Mouse (Mus musculus): ENCODE data around the gene Prtn3. TPM values are rescaled to one million over a fixed set of nuclear protein-coding genes. Genes with fewer than 3 reads are reported as not detected.
A peak's percentile ranks its signal among the peaks of the same experiment; 100 is the strongest.

Gene Prtn3
- polyA plus RNA-seq, 1 experiment, result 3.6 TPM

GRCm38 (mm10) chr10:79854801-79855541, 19.3 kb upstream of the Prtn3 start:
- Histone ChIP-seq H3K4me1 (ENCODE audit: control insufficient read depth, insufficient read depth, low read length) (peaks cover 43% of the 10 kb centered on the region), H3K4me3 (replicated peaks; ENCODE audit: extremely low read depth, low read depth, low read length) (peak overlapping the region; percentile 88)
- under 1% methylated on average over 81 of the region's 83 CpGs for WGBS
- peak; percentile 77 for DNase-seq
- no peak for TF ChIP-seq POLR2A (IDR thresholded peaks at IDR 0.05; ENCODE audit: borderline replicate concordance, extremely low read depth, low read depth, low read length)
- TF ChIP-seq CTCF (IDR thresholded peaks at IDR 0.05; ENCODE audit: insufficient read depth, low read length), result no peak

- WGBS, result under 1% methylated on average over 10 of the region's 10 CpGs
- Histone ChIP-seq H3K4me3 (replicated peaks; ENCODE audit: extremely low read depth, low read depth, low read length) (peak overlapping the region; percentile 88), H3K4me1 (ENCODE audit: control insufficient read depth, insufficient read depth, low read length) (peaks cover 43% of the 10 kb centered on the region)
- TF ChIP-seq CTCF (IDR thresholded peaks at IDR 0.05; ENCODE audit: insufficient read depth, low read length) (no peak), POLR2A (IDR thresholded peaks at IDR 0.05; ENCODE audit: borderline replicate concordance, extremely low read depth, low read depth, low read length) (peak; percentile 26; the same call in 1 of the 2 replicates)
- no peak for DNase-seq
Observed at GRCm38 (mm10) chr10:79855558-79856184, 18.6 kb upstream of the Prtn3 start.

GRCm38 (mm10) chr10:79856280-79856679, 18.0 kb upstream of the Prtn3 start:
- Histone ChIP-seq H3K4me1 (ENCODE audit: control insufficient read depth, insufficient read depth, low read length) (peaks cover 44% of the 10 kb centered on the region), H3K4me3 (replicated peaks; ENCODE audit: extremely low read depth, low read depth, low read length) (peak overlapping the region; percentile 2)
- WGBS, result 6% methylated on average over 6 of the region's 6 CpGs
- no peak for DNase-seq
- TF ChIP-seq CTCF (IDR thresholded peaks at IDR 0.05; ENCODE audit: insufficient read depth, low read length), result no peak
- no peak for TF ChIP-seq POLR2A (IDR thresholded peaks at IDR 0.05; ENCODE audit: borderline replicate concordance, extremely low read depth, low read depth, low read length)

- TF ChIP-seq CTCF (IDR thresholded peaks at IDR 0.05; ENCODE audit: insufficient read depth, low read length) (no peak), POLR2A (IDR thresholded peaks at IDR 0.05; ENCODE audit: borderline replicate concordance, extremely low read depth, low read depth, low read length) (no peak)
- no peak for DNase-seq
- Histone ChIP-seq H3K4me1 (ENCODE audit: control insufficient read depth, insufficient read depth, low read length) (peaks cover 43% of the 10 kb centered on the region), H3K4me3 (replicated peaks; ENCODE audit: extremely low read depth, low read depth, low read length) (peak overlapping the region; percentile 25)
- 6% methylated on average over 7 of the region's 7 CpGs for WGBS
Observed at GRCm38 (mm10) chr10:79856704-79857451, 17.4 kb upstream of the Prtn3 start.

GRCm38 (mm10) chr10:79857452-79857811, 16.8 kb upstream of the Prtn3 start:
- DNase-seq, result peak; percentile 62
- peaks cover 41% of the 10 kb centered on the region for H3K4me1 ChIP-seq (ENCODE audit: control insufficient read depth, insufficient read depth, low read length)
- 3% methylated on average over 4 of the region's 4 CpGs for WGBS
- TF ChIP-seq POLR2A (IDR thresholded peaks at IDR 0.05; ENCODE audit: borderline replicate concordance, extremely low read depth, low read depth, low read length) (no peak), CTCF (IDR thresholded peaks at IDR 0.05; ENCODE audit: insufficient read depth, low read length) (no peak)
- peak overlapping the region; percentile 25 for H3K4me3 ChIP-seq (replicated peaks; ENCODE audit: extremely low read depth, low read depth, low read length)

- peaks cover 36% of the 10 kb centered on the region for H3K4me1 ChIP-seq (ENCODE audit: control insufficient read depth, insufficient read depth, low read length)
- no peak for DNase-seq
- TF ChIP-seq CTCF (IDR thresholded peaks at IDR 0.05; ENCODE audit: insufficient read depth, low read length), result no peak
- no peak for TF ChIP-seq POLR2A (IDR thresholded peaks at IDR 0.05; ENCODE audit: borderline replicate concordance, extremely low read depth, low read depth, low read length)
- peak overlapping the region; percentile 6 for H3K4me3 ChIP-seq (replicated peaks; ENCODE audit: extremely low read depth, low read depth, low read length)
- WGBS, result 59% methylated on average over 2 of the region's 2 CpGs
Observed at GRCm38 (mm10) chr10:79857894-79858293, 16.4 kb upstream of the Prtn3 start.

GRCm38 (mm10) chr10:79858416-79859074, 15.7 kb upstream of the Prtn3 start:
- WGBS, result 24% methylated on average over 17 of the region's 17 CpGs
- DNase-seq, result no peak
- no peak for TF ChIP-seq POLR2A (IDR thresholded peaks at IDR 0.05; ENCODE audit: borderline replicate concordance, extremely low read depth, low read depth, low read length)
- TF ChIP-seq CTCF (IDR thresholded peaks at IDR 0.05; ENCODE audit: insufficient read depth, low read length), result no peak
- Histone ChIP-seq H3K4me1 (ENCODE audit: control insufficient read depth, insufficient read depth, low read length) (peaks cover 34% of the 10 kb centered on the region), H3K4me3 (replicated peaks; ENCODE audit: extremely low read depth, low read depth, low read length) (no peak overlapping the region)

- no peak for TF ChIP-seq POLR2A (IDR thresholded peaks at IDR 0.05; ENCODE audit: borderline replicate concordance, extremely low read depth, low read depth, low read length)
- TF ChIP-seq CTCF (IDR thresholded peaks at IDR 0.05; ENCODE audit: insufficient read depth, low read length), result no peak
- Histone ChIP-seq H3K4me1 (ENCODE audit: control insufficient read depth, insufficient read depth, low read length) (peaks cover 34% of the 10 kb centered on the region), H3K4me3 (replicated peaks; ENCODE audit: extremely low read depth, low read depth, low read length) (no peak overlapping the region)
- peak; percentile 12 for DNase-seq
- WGBS, result 60% methylated on average over 11 of the region's 11 CpGs
Observed at GRCm38 (mm10) chr10:79859116-79859515, 15.2 kb upstream of the Prtn3 start.
